Mouse (Mus musculus): ENCODE measurements around the gene Hist1h2be.
"Not testable (repeated sequence)": the region's sequence is repeated elsewhere in the genome, so short reads cannot be mapped to it uniquely, and the experiment has no call there.

DNA sequence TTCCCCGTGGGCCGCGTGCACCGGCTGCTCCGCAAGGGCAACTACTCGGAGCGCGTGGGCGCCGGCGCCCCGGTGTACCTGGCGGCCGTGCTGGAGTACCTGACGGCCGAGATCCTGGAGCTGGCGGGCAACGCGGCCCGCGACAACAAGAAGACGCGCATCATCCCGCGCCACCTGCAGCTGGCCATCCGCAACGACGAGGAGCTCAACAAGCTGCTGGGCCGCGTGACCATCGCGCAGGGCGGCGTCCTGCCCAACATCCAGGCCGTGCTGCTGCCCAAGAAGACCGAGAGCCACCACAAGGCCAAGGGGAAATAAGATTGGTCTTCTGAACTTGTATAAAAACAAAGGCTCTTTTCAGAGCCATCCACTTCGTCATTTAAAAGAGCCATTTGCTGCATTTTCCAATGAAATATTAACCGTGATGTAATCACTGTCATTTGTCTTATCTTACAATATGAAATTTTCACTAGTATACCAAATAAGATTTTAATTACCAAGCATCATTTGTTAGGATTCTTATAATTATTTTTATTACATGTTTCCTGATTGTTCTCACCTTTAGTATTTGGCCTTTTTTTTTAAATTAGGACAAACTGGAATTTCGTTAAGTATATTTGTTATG is 46.3 kb downstream of the Hist1h2be start:
- not testable (repeated sequence) for TF ChIP-seq CTCF, EP300 (IDR thresholded peaks at IDR 0.05)
